Mouse (Mus musculus) midbrain, embryonic 12.5 days (tissue): ENCODE data around the gene Sec22b. TPM values are rescaled to one million over a fixed set of nuclear protein-coding genes. Genes with fewer than 3 reads are reported as not detected.

ENCODE experiments used
- ATAC-seq: fragments of 200-750 bp; cut with Nextera tagmentation; 2 replicates; pipeline ENCODE4 v1.8.0; 2017; ENCODE audit warnings: low read depth, moderate TSS enrichment, moderate library complexity; ENCODE audit not compliant: low FRiP score
- H3K27ac ChIP-seq: fragments of 300-500 bp; sonication (generic); replicated peaks from 2 replicates; pipeline ENCODE4 v1.5.1; 2016; ENCODE audit warnings: mild to moderate bottlenecking
- H3K27me3 ChIP-seq: fragments of 300-500 bp; sonication (generic); 2 replicates; pipeline ENCODE4 v1.6.1; 2016; ENCODE audit warnings: mild to moderate bottlenecking
- H3K36me3 ChIP-seq: fragments of 300-500 bp; sonication (generic); 2 replicates; pipeline ENCODE4 v1.6.1; 2016
- H3K4me1 ChIP-seq: fragments of 300-500 bp; sonication (generic); 2 replicates; pipeline ENCODE4 v1.6.1; 2016
- H3K4me2 ChIP-seq: fragments of 300-500 bp; sonication (generic); replicated peaks from 2 replicates; pipeline ENCODE4 v1.6.1; 2016; ENCODE audit warnings: mild to moderate bottlenecking, moderate library complexity
- H3K4me3 ChIP-seq: fragments of 300-500 bp; sonication (generic); 2 replicates; pipeline ENCODE4 v1.5.1; 2016; ENCODE audit warnings: mild to moderate bottlenecking
- H3K9ac ChIP-seq: fragments of 300-500 bp; sonication (generic); replicated peaks from 2 replicates; pipeline ENCODE4 v1.6.1; 2016; ENCODE audit warnings: mild to moderate bottlenecking, moderate library complexity
- H3K9me3 ChIP-seq: fragments of 300-500 bp; sonication (generic); 2 replicates; pipeline ENCODE4 v1.6.1; 2016; ENCODE audit warnings: mild to moderate bottlenecking
- WGBS: fragments of 180-500 bp; shearing (Covaris S2); methylation state at CpG from one replicate; pipeline ENCODE4 v1.1.7; 2016; 5-methylcytosine and 5-hydroxymethylcytosine counted together
- polyA plus RNA-seq: library from polyadenylated mRNA; unstranded; fragments of >200 nt; fragmentation: Nextera tagmentation; extraction: Ambion mirVana; gene quantifications from 2 replicates; pipeline ENCODE4 v1.2.1, GENCODE M21; 2016

The Sec22b gene
- polyA plus RNA-seq, 1 experiment from 2014 or later, result 101 TPM

- ATAC-seq, result no peak
- Histone ChIP-seq H3K36me3 (peaks cover 38% of the 10 kb centered on the region; the same call in 1 of the 2 replicates), H3K4me2 (no peak overlapping the region), H3K27me3 (no peaks in the 10 kb centered on the region), H3K9me3 (no peaks in the 10 kb centered on the region), H3K4me1 (0 out of 2 replicates have a peak, but pooled peaks cover 2% of the 10 kb centered on the region), H3K4me3 (no peak overlapping the region), H3K27ac (no peak overlapping the region), H3K9ac (no peak overlapping the region)
- WGBS, result 78% methylated on average over 4 of the region's 4 CpGs
These were observed 14.1 kb downstream of the Sec22b start for GRCm38 (mm10) chr3:97915081-97915480.

DNA sequence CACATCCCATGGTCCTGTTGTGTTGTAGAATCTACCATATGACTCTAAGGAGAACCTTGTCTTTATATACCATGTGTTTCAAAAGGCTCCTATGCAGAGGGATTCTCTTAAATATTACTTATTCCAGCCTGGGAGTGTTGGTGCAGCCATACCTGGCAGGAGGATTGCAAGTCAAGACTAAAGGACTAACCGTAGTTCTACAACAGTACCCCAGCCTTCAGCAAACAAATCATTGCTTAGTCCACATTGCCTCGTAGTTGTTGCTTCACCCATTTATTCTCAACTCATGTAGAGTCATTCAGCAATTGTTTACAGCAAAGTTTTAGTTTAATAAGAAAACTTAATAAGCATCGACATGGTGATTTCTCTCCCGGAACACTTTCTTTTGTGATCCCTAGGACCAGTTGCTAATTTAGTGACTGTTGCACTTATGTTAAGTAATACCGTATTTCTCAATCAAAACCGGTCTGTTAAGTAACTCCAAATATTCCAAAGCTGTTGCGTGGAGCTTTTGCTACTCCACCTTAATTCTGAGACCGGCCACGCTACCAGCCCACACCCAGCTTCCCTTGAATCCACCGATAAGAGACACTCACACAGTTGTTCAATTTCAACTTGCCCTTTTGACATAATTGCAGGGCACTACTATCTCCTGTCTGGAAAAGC lies 18.0 kb downstream of the Sec22b start:
- H3K4me3 ChIP-seq, result no peak overlapping the region
- H3K27me3 ChIP-seq, result no peaks in the 10 kb centered on the region
- H3K27ac ChIP-seq, result no peak overlapping the region
- ATAC-seq, result no peak
- H3K36me3 ChIP-seq, result peaks cover 52% of the 10 kb centered on the region
- no peak overlapping the region for H3K4me2 ChIP-seq
- H3K4me1 ChIP-seq, result no peaks in the 10 kb centered on the region
- 95% methylated on average over 10 of the region's 10 CpGs for WGBS
- no peak overlapping the region for H3K9ac ChIP-seq
- H3K9me3 ChIP-seq, result no peaks in the 10 kb centered on the region

DNA sequence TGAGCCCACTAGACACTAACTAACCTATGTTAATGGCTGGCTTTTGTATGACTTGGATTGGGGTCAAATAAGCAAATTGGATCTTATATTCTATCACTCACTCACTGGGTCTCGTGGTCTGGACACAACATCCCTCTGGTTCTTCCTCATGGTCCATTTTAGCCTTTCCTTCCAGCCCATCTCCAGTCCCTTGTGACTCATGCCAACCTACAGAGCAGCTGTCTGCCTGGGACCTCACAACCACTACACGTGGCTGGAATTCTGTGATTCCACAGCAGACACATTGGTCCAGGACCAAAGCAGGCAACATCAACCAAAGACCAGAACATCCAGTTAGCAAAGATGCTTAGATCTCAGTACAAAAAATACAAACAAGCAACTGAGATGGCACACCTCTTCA lies 24.3 kb downstream of the Sec22b start:
- H3K4me2 ChIP-seq, result no peak overlapping the region
- H3K9ac ChIP-seq, result no peak overlapping the region
- no peak overlapping the region for H3K4me3 ChIP-seq
- no peaks in the 10 kb centered on the region for H3K4me1 ChIP-seq
- H3K9me3 ChIP-seq, result no peaks in the 10 kb centered on the region
- ATAC-seq, result no peak
- WGBS, result 97% methylated on average over 2 of the region's 2 CpGs
- H3K36me3 ChIP-seq, result peaks cover 24% of the 10 kb centered on the region
- H3K27ac ChIP-seq, result no peak overlapping the region
- H3K27me3 ChIP-seq, result no peaks in the 10 kb centered on the region

DNA sequence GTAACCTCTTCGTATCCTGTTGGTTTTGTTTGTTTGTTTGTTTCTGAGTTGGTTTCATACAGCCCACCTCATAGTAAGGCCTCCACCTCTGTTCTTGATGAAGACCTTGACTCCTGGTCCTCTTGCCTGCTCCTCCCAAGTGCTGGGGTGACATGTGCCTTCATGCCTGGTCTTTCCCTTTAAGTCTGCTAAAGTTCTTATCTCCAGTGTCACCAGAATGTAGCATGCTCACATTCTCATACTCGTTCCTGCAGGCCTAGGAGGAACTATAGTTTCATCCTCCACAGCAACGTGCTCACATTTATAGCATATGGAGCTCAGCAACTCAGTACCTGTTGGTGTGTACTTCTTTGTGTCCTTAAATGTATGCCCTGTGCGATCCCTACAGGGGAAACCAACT lies 26.3 kb downstream of the Sec22b start:
- peaks cover 16% of the 10 kb centered on the region; the same call in 1 of the 2 replicates for H3K27me3 ChIP-seq
- no peak for ATAC-seq
- no peak overlapping the region for H3K27ac ChIP-seq
- no peak overlapping the region for H3K4me3 ChIP-seq
- no peak overlapping the region for H3K4me2 ChIP-seq
- no peaks in the 10 kb centered on the region for H3K4me1 ChIP-seq
- peaks cover 10% of the 10 kb centered on the region; the same call in 1 of the 2 replicates for H3K36me3 ChIP-seq
- H3K9ac ChIP-seq, result no peak overlapping the region
- no peaks in the 10 kb centered on the region for H3K9me3 ChIP-seq
- WGBS, result 78% methylated on average over 4 of the region's 4 CpGs

DNA sequence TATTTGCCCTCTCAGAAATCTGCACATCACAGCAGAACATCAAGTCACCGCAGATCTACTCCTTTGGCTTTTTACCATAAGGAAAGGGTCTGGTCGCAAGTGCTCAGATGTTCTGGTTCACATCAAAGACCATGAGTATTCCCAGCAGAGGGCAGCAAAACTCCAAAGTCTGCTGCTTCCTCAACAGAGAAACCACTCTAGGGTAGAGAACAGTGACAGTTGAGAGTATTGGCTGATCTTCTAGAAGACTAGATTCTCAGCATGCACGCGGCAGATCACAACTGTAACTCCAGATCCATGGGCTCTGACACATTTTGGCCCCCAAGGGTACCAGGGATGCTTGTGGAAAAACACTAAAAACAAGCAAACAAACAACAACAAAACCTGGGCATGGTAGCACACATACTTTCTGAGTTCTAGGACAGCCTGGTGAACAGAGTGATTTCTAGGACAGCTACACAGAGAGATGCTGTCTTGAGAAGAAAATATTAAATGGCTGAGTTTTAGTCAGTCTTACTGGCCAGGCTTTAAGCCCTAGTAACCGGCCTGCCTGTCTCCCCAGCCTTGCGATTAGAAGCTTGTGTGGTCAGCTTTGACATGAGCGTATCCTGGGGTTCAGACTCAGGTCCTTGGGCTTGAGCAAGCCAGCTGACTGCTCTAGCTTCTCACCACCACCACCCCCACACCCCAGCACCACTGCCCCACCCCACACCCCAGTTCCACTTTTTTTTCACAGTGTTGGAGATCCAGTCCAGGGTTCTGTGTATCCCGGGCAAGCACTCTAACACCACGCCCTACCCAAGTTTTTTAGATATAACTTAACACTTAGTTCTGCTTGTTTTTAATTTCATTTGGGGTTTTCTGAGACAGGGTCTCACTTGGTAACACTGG lies 28.2 kb downstream of the Sec22b start:
- ATAC-seq, result peak; percentile 54
- no peaks in the 10 kb centered on the region for H3K9me3 ChIP-seq
- peaks cover 8% of the 10 kb centered on the region; the same call in 1 of the 2 replicates for H3K4me1 ChIP-seq
- no peak overlapping the region for H3K4me2 ChIP-seq
- H3K27me3 ChIP-seq, result peaks cover 28% of the 10 kb centered on the region
- H3K27ac ChIP-seq, result no peak overlapping the region
- no peak overlapping the region for H3K4me3 ChIP-seq
- no peak overlapping the region for H3K9ac ChIP-seq
- peaks cover 2% of the 10 kb centered on the region; the same call in 1 of the 2 replicates for H3K36me3 ChIP-seq
- WGBS, result 61% methylated on average over 9 of the region's 9 CpGs

GRCm38 (mm10) chr3:97930141-97930786 lies 29.3 kb downstream of the Sec22b start:
- Histone ChIP-seq H3K27ac (no peak overlapping the region), H3K36me3 (no peaks in the 10 kb centered on the region), H3K4me3 (no peak overlapping the region), H3K9me3 (no peaks in the 10 kb centered on the region), H3K27me3 (peaks cover 32% of the 10 kb centered on the region), H3K4me1 (peaks cover 8% of the 10 kb centered on the region; the same call in 1 of the 2 replicates), H3K9ac (no peak overlapping the region), H3K4me2 (no peak overlapping the region)
- ATAC-seq, result no peak
- 74% methylated on average over 12 of the region's 12 CpGs for WGBS

DNA sequence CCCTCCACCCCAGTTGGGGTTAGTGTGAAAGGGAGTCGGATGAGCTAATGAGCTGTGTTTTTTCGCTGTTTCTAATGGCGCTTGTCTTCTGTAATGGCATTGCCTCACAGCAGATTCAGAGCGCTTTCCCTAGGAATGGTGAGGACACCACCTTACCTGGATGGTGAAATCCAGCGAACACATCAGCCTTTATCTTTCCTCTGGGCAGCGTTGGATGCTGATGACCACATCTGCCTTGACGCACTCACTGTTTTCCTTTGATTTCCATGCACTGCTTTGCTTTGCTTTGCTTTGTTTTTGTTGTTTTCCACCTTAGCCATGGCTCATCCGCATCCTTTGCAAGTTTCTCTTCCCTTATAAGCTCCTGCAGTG lies 29.8 kb downstream of the Sec22b start:
- Histone ChIP-seq H3K9ac (no peak overlapping the region), H3K36me3 (no peaks in the 10 kb centered on the region), H3K4me2 (no peak overlapping the region), H3K9me3 (no peaks in the 10 kb centered on the region), H3K27me3 (peaks cover 38% of the 10 kb centered on the region), H3K27ac (no peak overlapping the region), H3K4me1 (peaks cover 8% of the 10 kb centered on the region; the same call in 1 of the 2 replicates), H3K4me3 (no peak overlapping the region)
- ATAC-seq, result no peak
- 83% methylated on average over 8 of the region's 8 CpGs for WGBS

- Histone ChIP-seq H3K4me2 (no peak overlapping the region), H3K27ac (no peak overlapping the region), H3K4me3 (no peak overlapping the region), H3K27me3 (peaks cover 40% of the 10 kb centered on the region), H3K9me3 (no peaks in the 10 kb centered on the region), H3K9ac (no peak overlapping the region), H3K36me3 (no peaks in the 10 kb centered on the region), H3K4me1 (peaks cover 8% of the 10 kb centered on the region; the same call in 1 of the 2 replicates)
- WGBS, result 78% methylated on average over 7 of the region's 7 CpGs
- ATAC-seq, result no peak
These were observed 30.4 kb downstream of the Sec22b start for GRCm38 (mm10) chr3:97931310-97931885.

DNA sequence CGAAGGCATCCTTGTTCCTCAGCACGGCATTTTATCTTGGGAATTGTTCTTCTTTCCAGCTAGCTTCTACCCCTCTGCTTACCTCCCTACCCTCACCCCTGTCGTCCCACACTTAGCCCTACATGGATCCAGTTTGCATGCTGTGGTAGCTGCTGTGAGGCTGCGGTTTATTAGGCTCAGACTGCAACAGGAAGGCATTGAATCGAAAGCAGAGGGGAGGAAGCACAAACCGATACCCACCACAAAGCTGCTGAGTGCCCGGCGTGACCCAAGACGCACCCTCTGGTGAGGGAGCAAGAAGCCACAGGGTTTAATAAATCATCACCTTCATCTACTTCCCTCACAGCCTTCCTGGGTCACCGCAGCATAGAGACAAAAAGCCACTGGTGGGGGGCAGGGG lies 31.1 kb downstream of the Sec22b start:
- Histone ChIP-seq H3K4me2 (no peak overlapping the region), H3K4me3 (no peak overlapping the region)
- 23% methylated on average over 10 of the region's 10 CpGs for WGBS

DNA sequence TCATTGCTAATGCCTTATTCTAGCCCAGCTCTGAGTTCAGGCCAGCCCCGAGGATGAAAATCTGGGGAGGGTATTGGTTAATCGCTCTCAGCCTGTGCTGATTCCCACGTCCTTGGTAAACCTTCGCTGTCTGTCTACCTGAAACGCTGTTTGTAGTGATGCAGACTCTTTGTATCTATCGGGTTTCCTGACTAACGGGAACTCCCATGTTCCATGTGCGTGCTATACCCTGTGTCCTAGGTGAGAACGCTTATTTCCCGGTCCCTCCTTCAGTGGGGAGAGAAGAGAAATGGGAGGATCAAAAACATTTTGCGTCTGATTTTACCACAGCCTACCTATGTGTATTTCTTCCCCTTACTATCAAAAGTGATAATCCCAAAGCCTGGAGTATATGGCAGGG lies 31.8 kb downstream of the Sec22b start:
- peaks cover 40% of the 10 kb centered on the region for H3K27me3 ChIP-seq

More for the DNA sequence above, 31.1 kb downstream of the Sec22b start:
- peaks cover 10% of the 10 kb centered on the region for H3K4me1 ChIP-seq
- ATAC-seq, result no peak
- H3K36me3 ChIP-seq, result no peaks in the 10 kb centered on the region
- no peaks in the 10 kb centered on the region for H3K9me3 ChIP-seq
- peaks cover 40% of the 10 kb centered on the region for H3K27me3 ChIP-seq
- no peak overlapping the region for H3K9ac ChIP-seq
- no peak overlapping the region for H3K27ac ChIP-seq

DNA sequence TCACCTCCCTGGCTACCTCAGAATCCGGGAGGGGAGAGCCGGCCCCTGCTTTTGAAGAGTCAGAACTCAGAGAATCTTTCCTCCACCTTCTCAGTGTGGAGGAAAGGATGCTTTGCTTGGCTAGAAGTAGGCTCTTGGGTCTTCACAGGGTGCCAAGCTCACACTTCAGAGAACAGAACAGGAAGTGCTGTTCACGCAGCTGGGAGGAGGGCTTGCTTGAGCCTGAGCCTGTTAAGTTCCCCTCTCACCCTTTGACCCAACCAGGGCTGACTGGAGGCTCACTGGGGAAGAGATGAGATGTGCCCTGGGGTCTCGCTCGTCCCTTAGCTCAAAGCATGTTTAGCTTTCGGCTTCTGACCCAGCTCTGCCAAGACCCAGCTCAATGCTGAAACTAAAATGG lies 32.3 kb downstream of the Sec22b start:
- 14% methylated on average over 6 of the region's 6 CpGs for WGBS
- H3K9ac ChIP-seq, result no peak overlapping the region

More for the DNA sequence above, 31.8 kb downstream of the Sec22b start:
- Histone ChIP-seq H3K4me2 (no peak overlapping the region), H3K4me3 (no peak overlapping the region), H3K9me3 (no peaks in the 10 kb centered on the region), H3K9ac (no peak overlapping the region), H3K4me1 (peaks cover 17% of the 10 kb centered on the region), H3K36me3 (no peaks in the 10 kb centered on the region), H3K27ac (no peak overlapping the region)
- 51% methylated on average over 11 of the region's 11 CpGs for WGBS
- no peak for ATAC-seq

More for the DNA sequence above, 32.3 kb downstream of the Sec22b start:
- H3K27me3 ChIP-seq, result peaks cover 40% of the 10 kb centered on the region
- H3K27ac ChIP-seq, result no peak overlapping the region
- H3K9me3 ChIP-seq, result no peaks in the 10 kb centered on the region
- peaks cover 21% of the 10 kb centered on the region for H3K4me1 ChIP-seq
- no peak for ATAC-seq
- no peak overlapping the region for H3K4me2 ChIP-seq
- H3K4me3 ChIP-seq, result no peak overlapping the region
- H3K36me3 ChIP-seq, result no peaks in the 10 kb centered on the region
